Mouse (Mus musculus): ENCODE data around the gene Adap1.
"Not testable (repeated sequence)": the region's sequence is repeated elsewhere in the genome, so short reads cannot be mapped to it uniquely, and the experiment has no call there.

Gene Adap1

DNA sequence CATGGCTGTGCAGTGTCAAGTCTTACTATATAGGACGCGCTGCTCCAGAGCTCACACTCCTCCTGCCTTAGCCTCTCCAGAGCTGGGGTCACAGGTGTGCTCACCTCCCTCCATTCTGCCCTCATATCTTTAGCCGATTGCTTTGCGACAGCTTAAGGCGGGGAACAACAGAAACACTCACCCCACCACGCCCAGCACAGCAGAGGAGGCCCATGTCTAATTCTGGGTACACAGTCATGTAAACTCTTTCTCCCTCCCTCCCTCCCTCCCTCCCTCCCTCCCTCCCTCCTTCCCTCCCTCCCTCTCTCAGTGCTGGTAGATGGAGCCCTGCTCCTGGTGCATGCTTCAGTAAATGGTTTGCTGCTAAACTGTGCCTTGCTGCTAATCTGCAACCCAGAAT lies 24.3 kb upstream of the Adap1 start:
- DNase-seq: no peak

- no peak for DNase-seq
Measured at GRCm38 (mm10) chr5:139347225-139347624, 21.8 kb upstream of the Adap1 start.

DNA sequence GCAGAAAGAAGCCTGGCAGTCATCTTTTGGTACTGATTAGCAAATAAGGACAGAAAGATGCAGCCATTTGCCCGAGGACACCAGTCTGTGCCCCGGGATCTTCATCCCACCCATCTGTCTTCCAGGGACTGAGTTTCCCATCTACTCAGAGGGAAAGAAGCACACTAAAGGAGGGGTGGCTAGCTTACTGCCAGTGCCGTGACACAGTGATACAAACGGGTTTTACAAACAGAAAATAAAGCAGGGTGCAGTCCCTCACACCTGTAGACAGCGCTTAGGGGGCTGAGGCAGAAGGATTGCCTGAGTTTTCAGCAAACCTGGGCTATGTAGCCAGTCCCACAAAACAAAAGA lies 19.9 kb upstream of the Adap1 start:
- DNase-seq: no peak

DNA sequence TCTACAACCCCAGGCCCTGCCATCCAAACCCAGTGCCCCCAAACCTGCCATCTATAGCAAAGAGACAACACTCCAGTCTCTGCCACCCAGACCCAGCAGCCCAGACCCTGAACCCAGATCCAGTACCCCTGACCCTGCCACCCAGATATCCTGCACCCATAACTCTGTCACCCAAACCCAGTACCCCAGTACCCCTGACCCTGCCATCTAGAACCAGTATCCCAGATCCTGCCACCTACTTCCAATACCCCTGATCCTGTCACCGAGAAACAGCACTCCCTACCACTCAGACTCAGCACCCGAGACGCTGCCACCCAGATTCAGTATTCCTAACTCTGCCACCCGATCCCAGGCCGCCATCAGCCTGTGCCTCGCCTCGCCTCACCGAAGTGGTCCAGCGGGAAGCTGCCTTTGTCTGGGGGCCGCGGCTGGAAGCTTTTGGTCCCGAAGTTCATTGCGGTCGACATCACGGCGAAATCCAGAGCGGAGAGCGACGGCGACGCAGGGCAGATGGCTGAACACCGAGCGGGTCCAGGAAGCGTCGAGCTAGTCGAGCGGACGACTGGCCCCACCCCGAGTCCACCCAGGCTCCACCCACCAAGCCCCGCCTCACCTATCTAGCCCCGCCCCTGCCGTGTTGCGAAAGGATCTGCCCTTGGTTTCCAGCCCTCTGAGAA lies 19.4 kb upstream of the Adap1 start:
- DNase-seq: peak; percentile 99

DNA sequence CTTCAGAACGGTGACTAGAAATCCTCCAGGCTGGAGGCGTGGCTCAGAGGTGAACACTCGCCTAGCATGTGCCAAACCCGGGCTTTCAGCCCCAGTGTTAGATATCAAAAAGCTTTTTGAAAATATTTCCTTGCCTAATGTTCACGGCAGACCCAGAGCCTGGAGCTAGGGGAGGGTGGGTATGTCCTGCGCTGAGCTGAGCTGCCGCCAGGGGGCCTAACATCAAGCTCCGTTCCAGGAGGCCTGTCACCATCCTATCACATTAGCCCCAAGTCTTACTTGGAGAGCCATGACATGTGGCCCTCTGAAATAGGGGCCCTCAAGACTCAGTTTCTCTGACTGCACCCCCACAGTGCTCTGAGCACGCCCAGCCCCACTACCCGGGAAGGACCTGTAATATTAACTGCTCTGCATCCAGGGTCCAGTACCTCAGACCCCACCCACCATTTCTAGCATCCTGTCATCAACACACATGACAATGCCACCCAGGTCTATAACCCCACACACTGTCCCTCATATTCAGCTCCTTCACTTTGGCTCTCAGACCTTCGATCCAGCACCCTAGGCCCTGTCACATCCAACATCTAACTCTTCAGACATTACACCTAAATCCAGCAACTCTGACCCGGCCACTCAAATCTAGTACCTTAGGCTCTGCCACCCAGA lies 18.7 kb upstream of the Adap1 start:
- DNase-seq: peak; percentile 85 to 88

DNA sequence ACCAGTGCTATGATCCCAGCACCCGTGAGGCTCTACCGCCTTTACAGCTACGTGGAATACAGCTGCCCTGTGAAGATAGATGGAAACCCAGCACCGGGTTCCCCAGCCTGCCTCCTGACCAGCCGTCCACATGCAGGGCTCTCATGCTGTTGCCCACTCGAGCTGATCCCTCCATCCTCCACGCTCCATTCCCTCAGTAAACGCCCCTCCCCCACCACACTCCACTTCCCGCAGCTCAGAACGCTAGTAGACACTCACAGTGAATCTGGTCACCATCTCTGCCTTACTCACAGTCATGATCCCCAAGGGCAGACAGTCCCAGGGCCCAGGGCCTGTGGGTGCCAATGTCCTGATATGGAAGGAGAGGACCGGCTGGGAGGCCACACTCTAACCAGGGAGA lies 13.5 kb upstream of the Adap1 start:
- no peak for DNase-seq

- DNase-seq: no peak
Measured at GRCm38 (mm10) chr5:139338403-139338802, 13.0 kb upstream of the Adap1 start.

- no peak for DNase-seq
Measured at GRCm38 (mm10) chr5:139337826-139338370, 12.5 kb upstream of the Adap1 start.

GRCm38 (mm10) chr5:139335634-139336033 lies 10.2 kb upstream of the Adap1 start:
- DNase-seq: no peak

DNA sequence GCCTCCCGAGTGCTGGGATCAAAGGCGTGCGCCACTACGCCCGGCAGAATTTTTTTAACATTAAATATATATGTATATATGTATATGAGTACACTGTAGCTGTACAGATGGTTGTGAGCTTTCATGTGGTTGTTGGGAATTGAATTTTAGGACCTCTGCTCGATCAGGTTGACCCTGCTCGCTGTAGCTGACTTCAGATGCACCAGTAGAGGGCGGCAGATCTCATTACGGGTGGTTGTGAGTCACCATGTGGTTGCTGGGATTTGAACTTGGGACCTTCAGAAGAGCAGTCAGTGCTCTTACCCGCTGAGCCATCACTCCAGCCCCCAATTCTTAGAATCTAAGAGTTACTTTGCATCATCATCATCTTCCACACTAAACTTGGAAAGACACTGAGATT lies 9.0 kb upstream of the Adap1 start:
- DNase-seq: not testable (repeated sequence)

GRCm38 (mm10) chr5:139333301-139334013 lies 8.0 kb upstream of the Adap1 start:
- DNase-seq: no peak

DNA sequence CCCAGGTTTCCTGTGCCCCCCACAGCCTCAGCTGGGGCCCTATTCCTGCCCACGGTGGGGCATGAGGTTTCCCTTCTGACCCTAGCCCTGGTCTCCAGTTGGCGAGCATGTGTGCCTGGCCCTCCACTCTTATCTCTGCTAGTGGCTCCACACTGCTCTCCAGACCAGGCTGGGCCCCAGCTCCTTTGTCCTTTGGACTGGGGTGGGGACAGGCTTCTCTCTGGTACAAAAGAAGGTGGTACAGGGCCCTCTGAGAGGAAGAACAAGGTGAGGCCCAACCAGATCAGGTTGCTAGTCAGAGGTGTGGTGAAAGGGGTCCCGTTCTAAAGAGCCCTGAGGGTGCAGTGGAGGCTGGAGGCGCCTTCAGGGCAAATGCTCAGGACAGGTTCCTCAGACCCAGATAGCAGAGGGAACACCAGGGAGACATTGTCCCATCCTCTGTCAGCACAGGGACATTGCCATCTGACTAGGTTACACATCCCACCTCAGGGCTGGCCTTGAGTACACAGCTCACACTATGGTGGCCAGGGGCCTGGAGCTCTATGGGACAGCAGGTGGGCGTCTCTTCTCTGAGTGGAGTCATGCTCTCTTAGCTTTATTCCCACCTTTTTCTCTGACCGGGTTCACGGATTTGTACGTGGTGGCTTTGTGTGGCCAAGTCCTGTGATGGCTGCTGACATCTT lies 7.3 kb upstream of the Adap1 start:
- DNase-seq: no peak

GRCm38 (mm10) chr5:139331742-139332141 lies 6.3 kb upstream of the Adap1 start:
- peak; percentile 85 for DNase-seq

- DNase-seq: no peak
Measured at GRCm38 (mm10) chr5:139330766-139331165, 5.3 kb upstream of the Adap1 start.

GRCm38 (mm10) chr5:139327634-139328020 lies 2.2 kb upstream of the Adap1 start:
- DNase-seq: no peak

DNA sequence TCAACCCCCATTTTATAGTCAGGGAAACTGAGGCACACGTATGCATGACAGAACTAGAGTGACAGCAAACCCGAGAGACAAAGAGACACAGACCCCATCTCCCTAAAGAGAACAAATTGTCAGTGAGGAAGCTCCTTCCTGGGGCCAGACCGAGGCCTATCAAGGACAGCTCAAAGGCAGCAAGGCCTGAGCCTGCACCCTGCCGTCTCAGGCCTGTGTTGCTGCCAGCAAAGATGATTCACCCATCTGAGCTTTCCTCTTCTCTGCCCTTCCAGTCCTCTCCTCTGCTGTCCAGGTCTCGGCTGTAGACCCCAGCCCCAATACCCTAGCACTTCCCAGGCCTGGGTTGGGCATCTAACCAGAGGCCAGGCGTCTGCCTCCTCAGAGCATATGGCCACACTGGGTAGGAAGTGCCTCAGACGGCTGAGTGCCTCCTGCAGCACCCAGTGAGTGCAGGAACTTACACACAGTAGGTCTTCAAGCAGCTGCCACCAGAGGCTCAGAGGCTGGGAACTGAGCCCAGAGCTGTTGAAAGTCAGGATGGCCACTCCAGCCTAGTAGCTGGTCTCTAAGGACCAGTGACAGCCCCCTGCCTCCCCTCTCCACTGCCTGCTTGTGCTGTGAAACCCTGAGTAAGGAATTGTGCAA lies 1.7 kb upstream of the Adap1 start:
- DNase-seq: no peak

- DNase-seq: peak; percentile 16 to 32
Measured at GRCm38 (mm10) chr5:139326111-139326696, 782 bp upstream of the Adap1 start.

- DNase-seq: peak; percentile 72 to 74
Measured at GRCm38 (mm10) chr5:139324691-139325394, 579 bp downstream of the Adap1 start.

- DNase-seq: peak; percentile 21 to 25
Measured at GRCm38 (mm10) chr5:139324045-139324491, 1.4 kb downstream of the Adap1 start.

- no peak for DNase-seq
Measured at GRCm38 (mm10) chr5:139323260-139323924, 2.0 kb downstream of the Adap1 start.

GRCm38 (mm10) chr5:139321331-139321730 lies 4.1 kb downstream of the Adap1 start:
- no peak for DNase-seq
